Mouse (Mus musculus) testis, adult 2 months (tissue): ENCODE measurements around the gene Rhbdf2. TPM values are rescaled to one million over a fixed set of nuclear protein-coding genes. Genes with fewer than 3 reads are reported as not detected.

Source experiments
- H3K27ac ChIP-seq: fragments of 200-500 bp; 2 replicates; pipeline ENCODE4 v1.5.1; 2012; ENCODE audit warnings: low read depth, low read length; ENCODE audit not compliant: control insufficient read depth, insufficient read depth
- H3K27me3 ChIP-seq: fragments of 200-500 bp; 2 replicates; pipeline ENCODE4 v1.6.1; 2012; ENCODE audit warnings: mild to moderate bottlenecking, low read length, moderate library complexity; ENCODE audit not compliant: control insufficient read depth, insufficient read depth
- H3K36me3 ChIP-seq: fragments of 200-500 bp; 2 replicates; pipeline ENCODE4 v1.6.1; 2012; ENCODE audit warnings: mild to moderate bottlenecking, low read length; ENCODE audit not compliant: control insufficient read depth, insufficient read depth
- H3K4me1 ChIP-seq: fragments of 200-500 bp; 2 replicates; pipeline ENCODE4 v1.6.1; 2012; ENCODE audit warnings: low read length; ENCODE audit not compliant: control insufficient read depth, insufficient read depth
- H3K4me3 ChIP-seq: fragments of 200-500 bp; 2 replicates; pipeline ENCODE4 v1.5.1; 2012; ENCODE audit warnings: low read depth, mild to moderate bottlenecking, low read length, moderate library complexity, mixed read lengths; ENCODE audit not compliant: control insufficient read depth
- CTCF ChIP-seq: fragments of 200-500 bp; IDR thresholded peaks from 2 replicates; pipeline ENCODE4 v1.5.1; 2012; ENCODE audit warnings: low read depth, mild to moderate bottlenecking, inconsistent platforms, low read length, moderate library complexity; ENCODE audit not compliant: control insufficient read depth, insufficient read depth, insufficient replicate concordance
- POLR2A ChIP-seq: fragments of 200-500 bp; IDR thresholded peaks from 2 replicates; pipeline ENCODE4 v1.6.1; 2012; ENCODE audit warnings: low read depth, mild to moderate bottlenecking, inconsistent platforms, low read length, moderate library complexity; ENCODE audit not compliant: control insufficient read depth
- polyA plus RNA-seq: library from polyadenylated mRNA; depleted of rRNA; stranded (reverse); fragments of >200 nt; gene quantifications from 2 replicates; pipeline ENCODE4 v1.2.3, GENCODE M21; 2012

Rhbdf2 gene
- polyA plus RNA-seq, 1 experiment, result 7.5 TPM

GRCm38 (mm10) chr11:116619561-116619960, 7.3 kb downstream of the Rhbdf2 start:
- no peaks in the 10 kb centered on the region for H3K36me3 ChIP-seq
- TF ChIP-seq CTCF (no peak), POLR2A (no peak)
- no peak overlapping the region for H3K27ac ChIP-seq
- H3K4me3 ChIP-seq, result no peak overlapping the region
- H3K27me3 ChIP-seq, result no peaks in the 10 kb centered on the region
- H3K4me1 ChIP-seq, result peaks cover 11% of the 10 kb centered on the region

GRCm38 (mm10) chr11:116619156-116619555, 7.7 kb downstream of the Rhbdf2 start:
- Histone ChIP-seq H3K27ac (no peak overlapping the region), H3K4me1 (peaks cover 7% of the 10 kb centered on the region), H3K27me3 (no peaks in the 10 kb centered on the region), H3K4me3 (no peak overlapping the region), H3K36me3 (no peaks in the 10 kb centered on the region)
- TF ChIP-seq POLR2A (no peak), CTCF (no peak)

GRCm38 (mm10) chr11:116618666-116619065, 8.2 kb downstream of the Rhbdf2 start:
- H3K4me3 ChIP-seq, result no peak overlapping the region
- no peak for TF ChIP-seq CTCF
- no peak for TF ChIP-seq POLR2A
- H3K36me3 ChIP-seq, result no peaks in the 10 kb centered on the region
- H3K27ac ChIP-seq, result no peak overlapping the region
- H3K4me1 ChIP-seq, result peaks cover 5% of the 10 kb centered on the region
- no peaks in the 10 kb centered on the region for H3K27me3 ChIP-seq

- no peaks in the 10 kb centered on the region; the same call in none of the 2 replicates for H3K4me1 ChIP-seq
- H3K27ac ChIP-seq, result no peak overlapping the region
- TF ChIP-seq POLR2A (no peak), CTCF (no peak)
Observed at GRCm38 (mm10) chr11:116617641-116618040, 9.2 kb downstream of the Rhbdf2 start.

GRCm38 (mm10) chr11:116616438-116617118, 10.2 kb downstream of the Rhbdf2 start:
- no peaks in the 10 kb centered on the region for H3K36me3 ChIP-seq

More at GRCm38 (mm10) chr11:116617641-116618040, 9.2 kb downstream of the Rhbdf2 start:
- Histone ChIP-seq H3K4me3 (no peak overlapping the region), H3K36me3 (no peaks in the 10 kb centered on the region), H3K27me3 (no peaks in the 10 kb centered on the region)

GRCm38 (mm10) chr11:116615735-116616437, 10.9 kb downstream of the Rhbdf2 start:
- no peak overlapping the region for H3K27ac ChIP-seq
- no peak overlapping the region for H3K4me3 ChIP-seq
- no peaks in the 10 kb centered on the region; the same call in none of the 2 replicates for H3K4me1 ChIP-seq
- H3K27me3 ChIP-seq, result no peaks in the 10 kb centered on the region
- H3K36me3 ChIP-seq, result no peaks in the 10 kb centered on the region
- TF ChIP-seq POLR2A (no peak), CTCF (no peak)

More at GRCm38 (mm10) chr11:116616438-116617118, 10.2 kb downstream of the Rhbdf2 start:
- H3K27ac ChIP-seq, result no peak overlapping the region
- no peak for TF ChIP-seq CTCF
- no peak for TF ChIP-seq POLR2A
- no peaks in the 10 kb centered on the region; the same call in none of the 2 replicates for H3K4me1 ChIP-seq
- H3K4me3 ChIP-seq, result no peak overlapping the region
- no peaks in the 10 kb centered on the region for H3K27me3 ChIP-seq

- no peaks in the 10 kb centered on the region; the same call in none of the 2 replicates for H3K4me1 ChIP-seq
- no peaks in the 10 kb centered on the region for H3K36me3 ChIP-seq
- no peaks in the 10 kb centered on the region for H3K27me3 ChIP-seq
- no peak overlapping the region for H3K27ac ChIP-seq
- H3K4me3 ChIP-seq, result no peak overlapping the region
- TF ChIP-seq CTCF, result no peak
- TF ChIP-seq POLR2A, result no peak
Observed at GRCm38 (mm10) chr11:116613234-116613633, 13.6 kb downstream of the Rhbdf2 start.
